Mouse (Mus musculus): Measurements from ENCODE around the gene Rtkn.

DNA sequence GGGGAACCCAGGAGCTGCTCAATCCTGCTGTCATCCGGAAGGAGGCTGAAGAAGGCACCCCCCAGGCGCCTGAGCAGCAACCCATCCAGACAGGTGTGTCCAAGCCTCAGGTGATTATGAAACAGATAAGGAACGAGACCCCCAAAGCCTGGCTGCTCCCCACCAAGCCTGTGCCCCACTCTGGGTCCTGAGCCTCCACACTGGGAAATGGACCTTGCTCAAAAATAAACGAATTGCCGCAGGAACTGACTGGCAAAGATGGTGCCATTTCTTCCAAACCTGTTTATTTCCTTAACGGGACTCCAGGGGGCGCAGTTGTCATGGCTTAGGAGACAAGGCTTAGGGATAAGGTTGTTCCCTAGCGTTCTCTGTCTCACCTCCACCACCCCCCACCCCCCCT, 27.4 kb downstream of the Rtkn start:
- TF ChIP-seq MAFK (IDR thresholded peaks at IDR 0.05; ENCODE audit: insufficient read depth, low read depth, low read length) (no peak), ZC3H11A (IDR thresholded peaks at IDR 0.05; ENCODE audit: borderline replicate concordance, low read depth, low read length) (0 out of 2 replicates have a peak, but pooled peaks have one; percentile 22), HCFC1 (IDR thresholded peaks at IDR 0.05; ENCODE audit: borderline replicate concordance, insufficient read depth, low read length) (no peak)

Measured in ES-E14 (cell line).